Mouse (Mus musculus): ENCODE measurements around the gene Myadml2.

Gene Myadml2

GRCm38 (mm10) chr11:120661076-120661460, 13.1 kb upstream of the Myadml2 start, which contains the start of gene Notum:
Notum (minus strand) TSS chr11:120661175.
- no peak for DNase-seq (ENCODE audit: low spot score in 2 of 2)

DNA sequence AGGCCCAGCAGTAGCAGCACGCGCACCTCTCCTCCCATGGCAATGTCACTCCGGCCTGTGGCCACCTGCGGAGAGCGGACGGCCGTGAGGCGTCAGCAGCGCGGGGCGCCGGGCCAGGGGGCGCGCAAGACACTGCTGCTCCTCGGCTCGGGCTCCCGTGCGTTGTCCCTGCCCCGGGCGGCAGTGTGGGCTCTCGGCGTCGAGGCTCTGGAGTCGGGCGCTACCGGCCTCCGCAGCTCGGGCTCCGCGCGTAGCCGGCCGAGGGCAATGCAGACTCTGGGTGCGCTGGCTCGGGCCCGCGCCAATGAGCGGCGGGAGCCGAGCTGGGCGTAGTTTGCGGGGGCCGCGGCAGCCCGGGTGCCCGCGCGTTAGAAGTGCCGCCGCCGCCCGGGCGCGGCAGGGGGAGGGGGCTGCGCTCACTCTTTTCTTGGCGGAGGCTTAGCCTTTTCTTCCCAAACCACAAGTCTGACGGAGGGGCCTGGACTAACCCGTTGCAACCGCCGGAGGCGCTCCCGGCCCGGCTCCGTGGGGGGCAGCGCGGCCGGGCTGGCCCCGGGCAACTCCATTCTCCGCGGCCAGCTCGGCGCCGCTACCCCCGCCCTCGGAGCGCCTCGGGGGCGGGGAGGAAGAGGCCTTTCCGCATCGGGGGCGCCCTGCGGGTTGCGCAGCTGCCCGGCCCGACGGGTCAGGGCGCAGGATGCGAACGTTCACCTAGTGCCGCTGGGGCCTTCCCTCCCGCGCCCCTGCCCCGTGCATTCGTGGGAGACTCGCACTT, 12.5 kb upstream of the Myadml2 start:
- DNase-seq (ENCODE audit: low spot score in 2 of 2), result no peak

DNA sequence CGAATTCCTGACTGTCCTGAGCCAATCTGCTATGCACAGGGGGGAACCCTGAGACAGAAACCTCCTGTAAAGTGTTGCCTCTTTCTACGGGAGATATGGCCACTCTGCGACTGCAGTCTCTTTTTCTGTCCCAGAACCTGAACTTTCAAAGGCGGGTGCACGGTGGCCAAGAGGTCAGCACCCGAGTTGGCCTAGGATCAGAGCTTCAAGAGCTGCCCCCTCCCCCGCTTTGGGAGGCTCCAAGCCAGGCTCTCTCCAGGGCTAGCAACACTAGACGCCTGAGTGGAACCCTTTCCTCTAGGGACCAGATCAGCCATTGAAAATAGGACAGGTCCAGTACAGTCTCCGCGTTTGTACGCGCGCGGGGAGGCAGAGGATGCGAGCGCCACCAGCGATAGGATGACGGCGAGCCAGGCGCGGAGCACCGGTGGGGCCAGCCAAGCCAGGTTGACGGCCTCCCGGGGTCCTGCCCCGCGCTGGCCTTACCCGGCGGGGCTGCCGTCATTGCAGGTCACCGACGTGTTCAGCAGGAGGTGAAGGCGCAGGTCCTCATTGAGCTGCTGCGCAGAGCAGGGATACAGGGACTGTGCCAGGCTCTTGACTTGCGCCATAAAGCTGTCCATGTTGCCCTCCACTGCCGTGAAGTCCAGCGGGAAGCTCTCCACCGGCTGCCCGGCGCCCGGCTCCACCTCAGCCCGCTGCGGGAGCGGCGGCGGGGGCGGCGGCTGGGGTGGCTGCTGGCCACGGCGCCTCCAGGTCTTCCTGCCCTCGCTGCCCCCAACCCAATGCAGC, 11.7 kb upstream of the Myadml2 start:
- no peak for DNase-seq (ENCODE audit: low spot score in 2 of 2)

DNA sequence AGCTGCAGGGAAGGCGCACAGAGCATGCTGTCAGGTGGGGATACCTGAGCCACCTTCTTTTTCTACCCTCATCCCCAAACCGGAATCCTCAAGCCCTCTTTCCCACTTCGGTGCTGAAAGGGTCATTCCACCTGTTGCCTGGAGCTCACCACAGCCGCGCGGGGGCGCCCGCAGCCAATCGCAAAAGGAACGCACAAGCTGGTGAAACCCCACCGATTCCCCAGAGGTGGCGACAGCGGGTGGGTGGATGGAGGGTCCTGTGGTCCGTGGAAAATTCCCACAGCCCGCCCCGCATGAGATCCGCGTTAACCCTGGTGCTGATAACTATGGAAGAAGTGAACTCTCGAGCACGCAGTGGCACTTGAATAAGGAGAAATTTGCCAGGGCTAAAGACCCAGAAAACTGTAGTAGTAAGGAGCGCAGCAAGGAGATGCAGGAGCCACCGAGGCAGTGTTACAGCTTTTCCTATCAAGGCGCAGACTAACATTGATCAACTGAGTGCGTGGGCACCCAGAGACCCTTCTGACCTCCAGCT, 11.0 kb upstream of the Myadml2 start:
- DNase-seq (ENCODE audit: low spot score in 2 of 2), result peak; percentile 66 to 77

- DNase-seq (ENCODE audit: low spot score in 2 of 2), result no peak
These were observed 9.3 kb upstream of the Myadml2 start for GRCm38 (mm10) chr11:120657301-120657700.

DNA sequence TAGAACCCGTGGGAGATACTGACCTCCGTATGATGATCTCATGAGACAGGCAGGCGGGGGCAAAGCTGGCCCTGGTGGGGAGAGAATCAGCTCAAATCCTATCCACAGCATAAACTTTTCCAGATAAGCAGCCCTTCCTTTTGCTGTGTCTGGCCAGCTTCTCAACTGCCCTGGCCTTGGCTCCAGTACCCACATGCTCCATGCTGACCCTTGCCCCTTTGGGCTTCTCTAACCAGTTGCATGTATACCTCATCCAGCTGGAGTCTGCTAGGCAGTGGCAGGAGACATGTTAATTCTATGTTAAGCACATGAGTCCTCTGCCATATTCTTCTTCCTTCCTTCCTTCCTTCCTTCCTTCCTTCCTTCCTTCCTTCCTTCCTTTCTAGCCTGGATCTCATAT, 6.8 kb upstream of the Myadml2 start:
- DNase-seq (ENCODE audit: low spot score in 2 of 2), result no peak

GRCm38 (mm10) chr11:120651872-120652271, 3.9 kb upstream of the Myadml2 start:
- no peak for DNase-seq (ENCODE audit: low spot score in 2 of 2)

DNA sequence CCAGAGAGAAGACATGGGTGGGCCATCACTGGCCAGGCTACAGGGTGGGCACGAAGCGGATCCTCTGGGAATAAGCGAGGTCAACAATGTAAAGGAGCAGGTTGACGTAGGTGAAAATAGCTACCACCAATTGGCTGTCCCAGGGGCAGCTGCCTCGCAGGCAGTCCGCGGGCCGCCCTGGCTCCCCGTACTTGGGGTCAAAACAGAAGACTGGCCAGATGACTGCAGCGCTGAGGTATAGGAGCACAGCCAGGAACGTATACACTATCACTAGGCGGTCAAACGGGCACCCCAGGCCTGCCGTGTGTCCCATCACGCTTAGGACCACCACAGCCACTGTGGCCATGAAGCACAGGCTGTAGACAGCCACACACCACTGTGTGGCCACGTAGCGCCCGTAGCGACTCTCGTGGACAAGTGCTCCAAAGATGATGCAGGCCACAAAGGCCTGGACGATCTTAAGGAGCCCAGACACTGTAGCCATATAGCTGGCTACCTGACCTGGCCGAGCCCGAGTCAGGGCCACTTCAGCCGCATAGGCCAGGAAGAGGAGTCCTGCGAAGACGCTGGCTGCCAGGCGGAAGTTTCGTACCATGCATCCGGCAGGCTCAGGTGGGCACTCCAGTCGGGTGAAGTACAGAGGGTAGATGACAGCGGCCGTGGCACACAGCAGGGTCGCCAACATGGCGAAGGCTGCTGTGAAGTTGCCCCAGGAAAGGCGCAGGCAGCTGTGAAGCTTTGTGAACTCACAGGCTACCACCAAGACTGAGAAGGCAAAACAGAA, 719 bp downstream of the Myadml2 start:
- DNase-seq (ENCODE audit: low spot score in 2 of 2), result no peak

GRCm38 (mm10) chr11:120643601-120643987, 4.4 kb downstream of the Myadml2 start, which contains the start of gene Pycr1:
Pycr1 (minus strand) TSS chr11:120643769.
- DNase-seq (ENCODE audit: low spot score in 2 of 2), result peak; percentile 92 to 95

DNA sequence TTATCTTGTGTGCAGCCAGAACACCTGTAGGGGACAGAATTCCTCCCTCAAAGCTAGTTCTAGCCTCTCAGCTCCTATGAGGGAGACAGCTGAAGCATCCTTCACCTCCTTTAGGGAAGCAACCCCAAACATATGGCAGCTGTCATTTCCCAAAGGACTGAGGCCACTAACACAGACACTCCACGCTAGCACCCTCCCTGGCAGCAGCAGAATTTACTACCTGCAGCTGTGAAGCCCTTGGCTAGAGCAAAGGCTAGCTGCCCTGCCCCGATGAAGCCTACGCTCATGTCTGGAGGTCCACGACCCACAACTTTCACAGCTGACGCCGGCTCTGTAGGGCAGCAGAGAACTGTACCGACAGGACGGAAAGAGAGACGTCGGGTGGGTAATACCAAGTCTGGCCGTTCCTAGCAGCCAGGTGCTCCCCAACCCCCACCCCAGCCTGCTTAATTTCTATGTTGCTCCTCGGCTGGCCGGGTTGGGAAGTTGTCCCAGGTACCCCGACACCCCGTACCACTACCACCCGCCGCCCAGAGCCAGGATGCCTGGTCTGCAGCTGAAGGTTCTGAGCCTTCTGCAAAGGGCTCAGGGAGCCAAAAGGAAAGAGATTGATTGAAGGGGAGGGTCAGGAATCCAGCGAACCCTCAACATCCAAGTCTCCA, 4.9 kb downstream of the Myadml2 start:
- DNase-seq (ENCODE audit: low spot score in 2 of 2), result no peak

DNA sequence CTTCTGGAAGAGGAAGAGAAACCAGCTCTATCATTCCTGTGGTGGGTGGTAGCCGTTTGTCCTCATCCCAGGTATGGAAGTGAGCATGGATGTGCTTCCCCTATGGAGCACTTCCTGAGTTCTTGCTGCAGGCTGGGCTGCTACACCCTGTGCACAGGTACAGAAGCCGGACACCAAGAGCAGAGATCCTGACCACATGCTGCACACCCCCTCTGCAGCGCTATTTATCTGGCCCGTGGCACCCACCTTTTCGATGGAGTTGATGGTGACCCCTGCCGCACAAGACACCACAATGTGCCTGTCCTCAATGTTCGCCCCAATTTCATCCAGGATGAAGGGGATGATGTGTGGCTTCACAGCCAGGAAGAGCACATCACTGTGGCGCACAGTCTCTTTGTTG, 6.1 kb downstream of the Myadml2 start:
- DNase-seq (ENCODE audit: low spot score in 2 of 2), result no peak

DNA sequence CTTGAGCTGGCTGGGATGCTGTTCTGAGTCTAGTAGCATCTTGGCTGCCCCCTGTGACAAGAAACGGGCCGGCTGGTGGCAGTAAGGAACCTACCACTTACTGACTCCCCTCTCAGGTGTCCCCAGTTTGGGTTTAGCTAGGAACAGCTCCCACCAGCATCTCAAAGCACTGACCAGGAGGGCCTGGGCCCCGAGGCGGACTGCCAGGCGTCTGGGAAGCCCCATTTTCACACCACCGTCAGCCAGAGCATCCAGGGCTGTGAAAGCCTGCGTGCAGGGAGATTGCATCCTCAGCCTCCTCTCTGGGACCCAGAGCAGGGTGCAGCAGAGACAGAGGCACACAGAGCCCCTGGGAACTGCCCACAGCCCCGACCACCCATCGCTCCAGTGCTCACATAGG, 6.7 kb downstream of the Myadml2 start:
- DNase-seq (ENCODE audit: low spot score in 2 of 2), result no peak

DNA sequence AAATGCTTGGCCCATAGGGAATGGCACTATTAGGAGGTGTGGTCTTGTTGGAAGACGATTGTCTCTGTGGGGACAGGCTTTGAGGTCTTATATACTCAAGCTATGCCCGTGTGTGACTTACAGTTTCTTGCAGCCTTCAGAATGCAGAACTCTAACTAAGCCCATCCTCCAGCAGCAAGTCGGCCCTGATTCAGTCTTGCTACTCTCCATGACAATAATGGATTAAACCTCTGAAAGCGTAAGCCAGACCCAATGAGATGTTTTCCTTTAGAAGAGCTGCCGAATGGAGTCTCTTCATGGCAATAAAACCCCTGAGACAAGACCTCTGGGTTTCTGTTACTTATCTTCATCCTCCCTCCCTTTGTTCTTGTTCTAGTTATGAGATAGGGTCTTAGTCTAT, 13.1 kb downstream of the Myadml2 start:
- DNase-seq (ENCODE audit: low spot score in 2 of 2), result no peak

DNA sequence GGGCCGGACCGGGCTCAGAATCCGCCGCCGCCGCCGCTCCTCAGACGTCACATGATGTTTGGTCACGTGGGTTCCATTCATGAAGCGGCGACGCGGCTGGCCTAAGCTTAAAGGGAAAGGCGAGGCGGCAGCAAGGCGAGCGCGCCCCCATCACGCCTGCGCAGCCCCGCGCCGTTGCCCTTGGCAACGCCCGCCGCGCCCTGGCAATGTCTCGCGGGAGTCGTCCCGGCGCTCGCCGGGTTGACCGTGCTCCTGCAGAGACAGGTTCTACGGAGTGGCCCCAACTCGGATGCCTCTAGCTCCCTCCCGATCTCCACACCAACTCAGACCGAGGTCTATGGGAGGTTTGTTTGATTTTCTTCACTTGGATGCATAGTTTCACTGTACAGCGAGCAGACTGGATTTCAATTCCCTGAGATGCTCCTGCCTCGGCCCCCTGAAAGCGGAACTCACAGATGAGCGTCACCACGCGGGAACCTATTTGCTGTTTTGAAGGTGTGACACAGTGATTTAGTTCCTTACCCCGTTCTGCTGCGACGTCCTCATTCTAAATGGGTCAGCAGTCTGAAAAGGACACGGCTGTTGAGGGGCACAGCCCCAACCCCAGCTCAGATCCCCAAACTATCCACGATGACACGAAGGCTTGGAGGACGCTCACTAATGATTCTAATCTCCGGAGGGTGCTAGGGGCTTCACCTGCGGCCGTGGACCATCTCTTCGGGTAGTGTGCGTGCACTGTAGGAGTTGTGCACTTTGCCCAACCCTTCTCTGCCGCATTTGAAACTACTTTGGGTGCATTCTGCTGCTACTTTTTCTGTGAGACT, 14.2 kb downstream of the Myadml2 start, which contains the start of gene Mafg:
Gene Mafg, minus strand, starts transcription at position 81 of the 824 bp plus-strand sequence.
- peak; percentile 87 to 94 for DNase-seq (ENCODE audit: low spot score in 2 of 2)

- peak; percentile 51 to 52 for DNase-seq (ENCODE audit: low spot score in 2 of 2)
These were observed 15.1 kb downstream of the Myadml2 start for GRCm38 (mm10) chr11:120632559-120633519.

- no peak for DNase-seq (ENCODE audit: low spot score in 2 of 2)
These were observed 16.1 kb downstream of the Myadml2 start for GRCm38 (mm10) chr11:120631726-120632448.

- no peak for DNase-seq (ENCODE audit: low spot score in 2 of 2)
These were observed 16.9 kb downstream of the Myadml2 start for GRCm38 (mm10) chr11:120630881-120631725.

Measured in frontal cortex, postnatal 36 days (tissue).